Mouse (Mus musculus) liver, embryonic 11.5 days (tissue): ENCODE data around the gene Foxm1. TPM values are rescaled to one million over a fixed set of nuclear protein-coding genes. Genes with fewer than 3 reads are reported as not detected.
"Not testable (repeated sequence)": the region's sequence is repeated elsewhere in the genome, so short reads cannot be mapped to it uniquely, and the experiment has no call there.

ENCODE experiments used
- ATAC-seq: fragments of 200-750 bp; cut with Nextera tagmentation; replicated peaks from 2 replicates; pipeline ENCODE4 v1.8.0; 2017; ENCODE audit warnings: moderate number of reproducible peaks, mild to moderate bottlenecking, moderate TSS enrichment, moderate library complexity; ENCODE audit not compliant: low FRiP score
- DNase-seq: peaks from one replicate; pipeline ENCODE4 v3.0.0-alpha.2; 2017; ENCODE audit warnings: low spot score
- H3K27ac ChIP-seq: fragments of 300-500 bp; sonication (generic); 2 replicates; pipeline ENCODE4 v1.5.1; 2014; ENCODE audit warnings: mild to moderate bottlenecking, low read depth, low read length, control low read depth
- H3K27me3 ChIP-seq: fragments of 300-500 bp; sonication (generic); replicated peaks from 2 replicates; pipeline ENCODE4 v1.6.1; 2014; ENCODE audit warnings: low read length, mixed read lengths; ENCODE audit not compliant: control insufficient read depth, insufficient read depth
- H3K36me3 ChIP-seq: fragments of 300-500 bp; sonication (generic); 2 replicates; pipeline ENCODE4 v1.6.1; 2014; ENCODE audit warnings: mild to moderate bottlenecking, low read length, moderate library complexity, mixed read lengths; ENCODE audit not compliant: control insufficient read depth, insufficient read depth
- H3K4me1 ChIP-seq: fragments of 300-500 bp; sonication (generic); replicated peaks from 2 replicates; pipeline ENCODE4 v1.6.1; 2014; ENCODE audit warnings: low read length, mixed read lengths; ENCODE audit not compliant: control insufficient read depth, insufficient read depth
- H3K4me2 ChIP-seq: fragments of 300-500 bp; sonication (generic); 2 replicates; pipeline ENCODE4 v1.6.1; 2014; ENCODE audit warnings: mild to moderate bottlenecking, control low read depth, moderate library complexity
- H3K4me3 ChIP-seq: fragments of 300-500 bp; sonication (generic); 2 replicates; pipeline ENCODE4 v1.5.1; 2014; ENCODE audit warnings: low read depth, low read length, control low read depth
- H3K9ac ChIP-seq: fragments of 300-500 bp; sonication (generic); 2 replicates; pipeline ENCODE4 v1.6.1; 2014; ENCODE audit warnings: low read depth, low read length, control low read depth
- H3K9me3 ChIP-seq: fragments of 300-500 bp; sonication (generic); 2 replicates; pipeline ENCODE4 v1.6.1; 2016; ENCODE audit warnings: low read length, inconsistent platforms, mixed read lengths; ENCODE audit not compliant: control insufficient read depth
- WGBS: fragments of 180-500 bp; shearing (Covaris S2); extraction: QIAGEN DNeasy Blood & Tissue Kit; methylation state at CpG from one replicate; pipeline ENCODE4 v1.1.7; 2014; 5-methylcytosine and 5-hydroxymethylcytosine counted together
- polyA plus RNA-seq: library from polyadenylated mRNA; unstranded; fragments of >200 nt; fragmentation: Nextera tagmentation; extraction: Ambion mirVana; gene quantifications from 2 replicates; pipeline ENCODE4 v1.2.1, GENCODE M21; 2014

Foxm1 gene
- polyA plus RNA-seq, 1 experiment from 2014 or later = 34.2 TPM

DNA sequence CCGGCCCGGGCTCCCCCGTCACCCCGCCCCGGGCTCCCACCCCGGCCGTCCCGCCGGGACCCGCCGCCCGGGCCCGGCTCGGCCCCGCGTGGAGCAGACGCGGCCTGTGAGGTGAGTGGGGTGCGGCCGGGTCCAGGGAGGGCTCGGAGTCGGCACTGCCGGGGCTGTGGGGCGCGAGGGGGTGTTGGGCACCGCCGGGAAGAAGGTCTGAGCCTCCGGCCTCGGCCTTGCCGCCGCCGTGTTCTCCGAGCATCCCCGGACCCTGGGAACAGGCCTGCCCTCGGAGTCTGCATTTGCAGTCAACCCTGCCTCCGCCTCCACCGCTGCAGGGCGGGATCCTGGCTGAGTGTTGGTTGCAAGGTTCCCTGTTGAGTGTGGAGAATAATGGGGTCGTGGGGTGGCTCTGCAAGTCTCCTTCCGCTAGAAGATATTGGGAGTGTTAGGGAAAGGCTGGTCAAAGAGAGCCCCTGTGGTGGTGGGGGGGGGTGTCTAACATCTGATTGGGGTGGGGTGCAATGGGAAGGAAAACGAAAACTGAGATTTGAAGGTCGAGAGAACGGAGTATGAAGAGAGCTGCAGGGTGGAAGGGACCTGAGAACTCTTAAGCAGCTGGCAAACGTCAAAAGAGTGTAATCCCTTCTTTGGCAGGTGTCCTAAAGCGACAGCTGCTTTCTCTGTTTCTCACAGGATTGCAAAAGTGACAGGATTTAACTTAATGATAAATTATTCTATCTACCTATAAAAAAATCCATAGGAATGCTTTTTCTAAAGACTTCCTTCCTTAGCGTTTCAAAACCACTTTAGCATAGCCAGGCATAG is 449 bp downstream of the Foxm1 start:
- Histone ChIP-seq H3K27ac (peak overlapping the region; percentile 95), H3K4me1 (peaks cover 10% of the 10 kb centered on the region), H3K9me3 (no peaks in the 10 kb centered on the region), H3K4me2 (peak overlapping the region; percentile 64), H3K9ac (peak overlapping the region; percentile 93), H3K4me3 (peak overlapping the region; percentile 97), H3K36me3 (peaks cover 23% of the 10 kb centered on the region), H3K27me3 (no peaks in the 10 kb centered on the region)
- WGBS = 2% methylated on average over 40 of the region's 46 CpGs
- ATAC-seq = peak; percentile 53
- peak; percentile 73 for DNase-seq

DNA sequence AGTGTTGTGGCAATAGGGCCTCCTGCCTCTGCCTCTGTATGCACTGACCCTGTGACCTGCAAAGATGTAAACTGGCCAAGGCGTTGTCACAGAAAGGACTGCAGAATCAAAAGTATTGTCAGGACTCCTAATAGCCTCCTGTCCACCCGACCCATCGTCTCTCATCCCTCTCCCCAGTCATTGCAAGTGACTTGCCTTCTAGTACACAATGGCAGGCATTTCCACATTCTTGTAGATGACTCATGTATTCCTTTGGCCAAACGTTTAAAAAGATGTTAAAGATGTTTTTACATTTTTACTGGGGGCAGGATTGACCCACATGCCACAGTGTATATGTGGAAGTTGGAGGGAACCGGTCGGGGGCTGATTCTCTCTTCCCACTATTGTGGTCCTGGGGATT is 2.0 kb downstream of the Foxm1 start:
- no peak overlapping the region for H3K9ac ChIP-seq
- no peak for DNase-seq
- no peaks in the 10 kb centered on the region for H3K27me3 ChIP-seq
- H3K4me1 ChIP-seq = peaks cover 10% of the 10 kb centered on the region
- no peak overlapping the region for H3K27ac ChIP-seq
- no peak overlapping the region for H3K4me3 ChIP-seq
- WGBS = 84% methylated on average over 6 of the region's 6 CpGs
- no peak for ATAC-seq
- H3K9me3 ChIP-seq = no peaks in the 10 kb centered on the region
- H3K4me2 ChIP-seq = 0 out of 2 replicates have a peak overlapping the region, but pooled peaks have one; percentile 9
- H3K36me3 ChIP-seq = peaks cover 25% of the 10 kb centered on the region

- no peaks in the 10 kb centered on the region for H3K27me3 ChIP-seq
- peaks cover 36% of the 10 kb centered on the region for H3K36me3 ChIP-seq
- ATAC-seq (no peak), DNase-seq (no peak)
- peaks cover 7% of the 10 kb centered on the region for H3K4me1 ChIP-seq
- H3K27ac ChIP-seq = no peak overlapping the region
- H3K4me2 ChIP-seq = no peak overlapping the region
- no peak overlapping the region for H3K4me3 ChIP-seq
- H3K9me3 ChIP-seq = no peaks in the 10 kb centered on the region
- WGBS = 85% methylated on average over 5 of the region's 5 CpGs
- H3K9ac ChIP-seq = no peak overlapping the region
These were observed 3.7 kb downstream of the Foxm1 start for GRCm38 (mm10) chr6:128366466-128366865.

DNA sequence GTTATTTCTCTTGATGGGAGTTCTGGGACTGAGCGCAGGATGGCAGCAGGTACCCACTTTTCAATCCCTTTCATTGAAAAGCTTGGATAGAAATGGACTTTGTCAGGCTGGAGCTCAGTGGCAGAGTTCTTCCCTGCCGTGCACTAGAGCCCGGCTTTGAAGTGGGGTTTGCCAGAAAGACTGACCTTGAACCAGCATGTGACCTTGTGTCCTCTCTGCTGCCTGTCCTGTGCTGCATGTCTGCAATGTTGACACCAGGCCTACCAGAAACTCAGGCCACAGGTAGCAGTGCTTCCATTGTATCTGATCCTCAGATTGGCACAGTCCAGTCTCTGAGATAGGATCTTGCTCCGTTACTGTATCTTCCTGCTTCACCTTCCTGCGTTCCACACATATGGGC is 7.3 kb downstream of the Foxm1 start:
- no peaks in the 10 kb centered on the region for H3K9me3 ChIP-seq
- no peak overlapping the region for H3K4me3 ChIP-seq
- ATAC-seq (peak; percentile 29; the same call in 1 of the 2 replicates), DNase-seq (no peak)
- H3K36me3 ChIP-seq = peaks cover 64% of the 10 kb centered on the region
- no peaks in the 10 kb centered on the region for H3K27me3 ChIP-seq
- H3K4me1 ChIP-seq = no peaks in the 10 kb centered on the region
- no peak overlapping the region for H3K9ac ChIP-seq
- H3K27ac ChIP-seq = no peak overlapping the region
- H3K4me2 ChIP-seq = no peak overlapping the region
- 81% methylated on average over 5 of the region's 5 CpGs for WGBS

DNA sequence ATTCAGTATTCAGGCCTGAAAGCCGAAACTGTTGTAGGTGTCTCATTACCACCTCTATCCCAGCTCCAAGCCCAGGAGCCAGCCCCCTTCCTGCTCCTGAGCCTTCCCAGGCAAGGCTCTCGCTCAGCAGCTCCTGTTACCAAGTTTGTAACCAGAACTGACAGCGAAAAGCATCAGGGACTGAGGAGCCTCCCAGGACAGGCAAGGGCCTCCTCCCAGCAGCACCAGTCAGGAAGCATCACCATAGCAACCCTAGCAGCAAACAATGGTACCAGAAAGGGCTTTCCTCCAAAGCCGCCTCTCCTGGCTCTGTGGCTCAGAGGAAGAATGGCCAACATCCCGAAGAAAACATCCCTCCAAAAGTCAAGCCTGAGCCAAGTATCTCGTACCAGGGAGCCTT is 12.4 kb downstream of the Foxm1 start, which contains the start of the genes Tex52 and Gm44596:
Gene Tex52, plus strand, starts transcription at position 265 of the 400 bp plus-strand sequence.
Gene Gm44596, plus strand, starts transcription at position 312 of the 400 bp plus-strand sequence.
- Histone ChIP-seq H3K36me3 (peaks cover 36% of the 10 kb centered on the region), H3K27ac (no peak within 1 kb of the TSS), H3K27me3 (no peaks in the 10 kb centered on the region), H3K9ac (no peak within 1 kb of the TSS), H3K4me1 (no peaks in the 10 kb centered on the region), H3K4me3 (no peak within 1 kb of the TSS), H3K4me2 (no peak within 1 kb of the TSS), H3K9me3 (no peaks in the 10 kb centered on the region)
- DNase-seq (no peak), ATAC-seq (no peak)
- 68% methylated on average over 6 of the region's 6 CpGs for whole genome bisulfite sequencing

DNA sequence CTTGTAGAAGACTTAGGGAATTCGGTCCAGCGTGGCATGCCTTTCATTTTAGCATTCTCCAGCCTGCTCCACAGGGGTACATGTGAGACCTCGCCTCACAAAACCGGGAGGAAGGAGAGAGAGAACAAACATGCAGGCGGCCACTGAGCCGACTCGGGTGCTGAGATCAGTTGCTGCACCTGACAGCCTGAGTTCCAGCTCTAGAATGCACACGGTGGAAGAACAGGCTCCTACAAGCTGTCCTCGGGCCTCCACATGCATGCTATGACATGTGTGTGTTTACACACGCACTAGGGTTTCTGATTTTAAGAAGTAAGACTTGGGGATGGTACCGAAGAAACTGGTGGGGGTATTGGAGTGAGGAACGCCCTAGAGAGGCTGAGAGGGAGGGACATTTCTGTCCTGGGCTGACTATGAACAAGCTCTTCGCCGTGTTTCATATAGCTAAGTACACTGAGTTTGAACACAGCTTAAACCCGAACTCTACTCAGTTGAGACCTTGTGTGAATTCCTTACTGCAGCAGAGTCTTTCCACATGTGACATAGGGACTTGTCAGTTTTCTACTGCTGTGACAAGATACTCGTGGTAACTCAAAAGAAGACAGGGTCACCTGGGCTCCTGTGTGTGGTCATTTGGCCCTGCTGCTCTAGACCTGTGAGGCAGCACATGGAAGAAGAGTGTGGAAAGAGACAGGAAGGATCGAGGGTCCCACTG is 13.8 kb downstream of the Foxm1 start:
- Histone ChIP-seq H3K4me3 (no peak overlapping the region), H3K9me3 (no peaks in the 10 kb centered on the region), H3K27me3 (no peaks in the 10 kb centered on the region), H3K4me2 (no peak overlapping the region), H3K4me1 (no peaks in the 10 kb centered on the region), H3K36me3 (peaks cover 28% of the 10 kb centered on the region), H3K27ac (no peak overlapping the region), H3K9ac (no peak overlapping the region)
- ATAC-seq (no peak), DNase-seq (no peak)
- 86% methylated on average over 17 of the region's 17 CpGs for WGBS

DNA sequence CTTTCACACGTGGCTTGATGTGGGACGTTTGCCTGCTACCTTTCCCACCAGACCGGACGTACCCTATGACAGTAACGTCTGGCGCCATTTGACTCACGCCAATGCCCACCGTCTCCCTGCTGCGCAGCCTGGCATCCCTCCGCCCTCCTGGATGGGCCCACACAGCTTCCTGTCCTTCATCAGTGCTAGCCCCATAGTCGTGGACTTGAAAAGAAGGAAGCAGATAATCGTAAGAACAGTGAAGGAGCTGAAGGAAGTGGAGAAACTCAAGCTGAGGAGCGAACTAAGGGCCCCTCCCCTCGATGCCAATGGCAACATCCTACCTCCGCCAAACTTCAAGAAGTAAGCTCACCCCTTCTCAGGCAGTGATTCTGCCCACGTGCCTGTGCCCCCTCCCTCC is 16.9 kb downstream of the Foxm1 start:
- H3K4me1 ChIP-seq = no peaks in the 10 kb centered on the region
- 72% methylated on average over 16 of the region's 16 CpGs for WGBS
- no peaks in the 10 kb centered on the region for H3K27me3 ChIP-seq
- no peak overlapping the region for H3K9ac ChIP-seq
- no peak for ATAC-seq
- peaks cover 3% of the 10 kb centered on the region; the same call in 1 of the 2 replicates for H3K36me3 ChIP-seq
- no peak overlapping the region for H3K4me2 ChIP-seq
- H3K27ac ChIP-seq = no peak overlapping the region
- H3K4me3 ChIP-seq = no peak overlapping the region
- no peak for DNase-seq
- H3K9me3 ChIP-seq = no peaks in the 10 kb centered on the region

DNA sequence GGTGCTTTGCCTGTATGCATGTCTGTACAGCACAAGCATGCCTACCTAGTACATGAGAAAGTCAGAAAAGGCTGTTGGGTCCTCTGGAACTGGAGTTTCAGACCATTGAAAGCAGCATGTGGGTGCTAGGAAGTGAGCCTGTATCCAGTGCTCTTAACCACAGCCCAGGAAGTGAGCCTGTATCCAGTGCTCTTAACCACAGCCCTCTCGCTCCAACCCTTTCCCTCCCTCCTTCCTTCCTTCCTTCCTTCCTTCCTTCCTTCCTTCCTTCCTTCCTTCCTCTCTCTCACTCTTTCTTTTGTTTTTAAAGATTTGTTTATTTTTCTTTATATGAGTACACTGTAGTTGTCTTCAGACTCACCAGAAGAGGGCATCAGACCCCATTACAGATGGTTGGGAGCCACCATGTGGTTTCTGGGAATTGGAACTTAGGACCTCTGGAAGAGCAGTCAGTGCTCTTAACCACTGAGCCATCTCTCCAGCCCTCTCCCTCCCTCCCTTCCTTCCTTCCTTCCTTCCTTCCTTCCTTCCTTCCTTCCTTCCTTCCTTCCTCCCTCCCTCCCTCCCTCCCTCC is 17.9 kb downstream of the Foxm1 start:
- H3K36me3 ChIP-seq, H3K9ac ChIP-seq, DNase-seq, H3K4me2 ChIP-seq, H3K4me1 ChIP-seq, H3K27me3 ChIP-seq, H3K4me3 ChIP-seq, H3K27ac ChIP-seq, ATAC-seq, H3K9me3 ChIP-seq: not testable (repeated sequence)
- 43% methylated on average over 1 of the region's 1 CpGs for WGBS
